Mouse (Mus musculus) hindbrain, embryonic 13.5 days (tissue): ENCODE results near the gene Tmem50a. TPM values are rescaled to one million over a fixed set of nuclear protein-coding genes. Genes with fewer than 3 reads are reported as not detected.

Source experiments
- ATAC-seq: fragments of 200-750 bp; cut with Nextera tagmentation; 2 replicates; pipeline ENCODE4 v1.8.0; 2017; ENCODE audit warnings: moderate TSS enrichment; ENCODE audit not compliant: low FRiP score
- H3K27ac ChIP-seq: fragments of 300-500 bp; sonication (generic); 2 replicates; pipeline ENCODE4 v1.5.1; 2015; ENCODE audit warnings: inconsistent platforms, mild to moderate bottlenecking, moderate library complexity
- H3K27me3 ChIP-seq: fragments of 300-500 bp; sonication (generic); 2 replicates; pipeline ENCODE4 v1.6.1; 2015; ENCODE audit warnings: mild to moderate bottlenecking, inconsistent platforms
- H3K36me3 ChIP-seq: fragments of 300-500 bp; sonication (generic); 2 replicates; pipeline ENCODE4 v1.6.1; 2015; ENCODE audit warnings: mild to moderate bottlenecking, inconsistent platforms
- H3K4me1 ChIP-seq: fragments of 300-500 bp; sonication (generic); replicated peaks from 2 replicates; pipeline ENCODE4 v1.6.1; 2015; ENCODE audit warnings: inconsistent platforms
- H3K4me2 ChIP-seq: fragments of 300-500 bp; sonication (generic); 2 replicates; pipeline ENCODE4 v1.6.1; 2015; ENCODE audit warnings: inconsistent platforms, mild to moderate bottlenecking, moderate library complexity
- H3K4me3 ChIP-seq: fragments of 300-500 bp; sonication (generic); 2 replicates; pipeline ENCODE4 v1.5.1; 2015; ENCODE audit warnings: mild to moderate bottlenecking, inconsistent platforms
- H3K9ac ChIP-seq: fragments of 300-500 bp; sonication (generic); 2 replicates; pipeline ENCODE4 v1.6.1; 2015; ENCODE audit warnings: mild to moderate bottlenecking, inconsistent platforms
- H3K9me3 ChIP-seq: fragments of 300-500 bp; sonication (generic); 2 replicates; pipeline ENCODE4 v1.6.1; 2016; ENCODE audit warnings: inconsistent platforms
- whole genome bisulfite sequencing: fragments of 180-500 bp; shearing (Covaris S2); methylation state at CpG from one replicate; pipeline ENCODE4 v1.1.7; 2015; 5-methylcytosine and 5-hydroxymethylcytosine counted together
- polyA plus RNA-seq: library from polyadenylated mRNA; unstranded; fragments of >200 nt; fragmentation: Nextera tagmentation; extraction: Ambion mirVana; gene quantifications from 2 replicates; pipeline ENCODE4 v1.2.1, GENCODE M21; 2015

Tmem50a gene
- polyA plus RNA-seq, 1 experiment from 2014 or later = 211 TPM

DNA sequence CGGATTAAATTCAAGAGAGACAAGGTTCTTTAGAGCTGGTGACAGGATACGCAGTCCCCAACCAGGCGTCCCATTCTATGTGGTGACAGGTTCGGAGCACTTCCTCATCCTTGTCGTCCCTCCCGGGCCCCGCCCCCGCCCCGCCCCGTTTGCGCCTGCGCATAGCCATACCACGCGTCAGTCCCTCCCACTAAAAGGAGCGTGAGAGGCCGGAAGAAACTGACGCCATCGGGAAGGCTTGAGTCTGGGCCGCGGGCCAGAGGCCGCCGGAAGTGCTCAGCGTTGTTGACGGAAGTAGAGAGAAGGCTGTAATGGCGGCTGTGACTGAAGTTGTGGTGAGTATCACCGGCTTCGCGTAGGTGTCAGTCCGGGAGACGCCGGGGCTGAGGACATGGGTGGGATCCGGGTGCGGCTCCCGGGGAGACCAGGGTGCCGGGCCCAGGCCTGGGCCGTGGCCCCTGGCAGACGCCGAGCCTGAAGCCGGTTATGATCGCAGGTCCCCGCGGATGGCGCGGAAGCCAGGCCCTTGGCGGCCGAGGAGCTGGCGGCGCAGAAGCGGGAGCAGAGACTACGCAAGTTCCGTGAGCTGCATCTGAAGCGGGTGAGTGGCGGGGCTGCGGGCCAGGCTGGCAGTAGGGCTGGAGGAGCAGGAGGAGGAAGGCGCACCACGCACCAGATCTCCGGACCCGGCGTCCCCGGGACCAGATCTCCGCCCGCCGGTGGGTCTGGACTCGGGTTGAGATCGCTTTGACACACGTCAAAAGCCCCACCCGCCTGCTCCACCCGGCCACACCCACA is 16.1 kb upstream of the Tmem50a start, which contains the start of gene Syf2:
Syf2 (plus strand) TSS at position 215 of the 798 bp plus-strand sequence.
- Histone ChIP-seq H3K27me3 (no peaks in the 10 kb centered on the region), H3K9me3 (no peaks in the 10 kb centered on the region), H3K36me3 (peaks cover 59% of the 10 kb centered on the region), H3K27ac (peak within 1 kb of the TSS; percentile 85), H3K4me1 (peaks cover 27% of the 10 kb centered on the region), H3K9ac (peak within 1 kb of the TSS; percentile 87), H3K4me2 (peak within 1 kb of the TSS; percentile 93), H3K4me3 (peak within 1 kb of the TSS; percentile 96)
- WGBS = under 1% methylated on average over 68 of the region's 68 CpGs
- ATAC-seq = peak; percentile 97

DNA sequence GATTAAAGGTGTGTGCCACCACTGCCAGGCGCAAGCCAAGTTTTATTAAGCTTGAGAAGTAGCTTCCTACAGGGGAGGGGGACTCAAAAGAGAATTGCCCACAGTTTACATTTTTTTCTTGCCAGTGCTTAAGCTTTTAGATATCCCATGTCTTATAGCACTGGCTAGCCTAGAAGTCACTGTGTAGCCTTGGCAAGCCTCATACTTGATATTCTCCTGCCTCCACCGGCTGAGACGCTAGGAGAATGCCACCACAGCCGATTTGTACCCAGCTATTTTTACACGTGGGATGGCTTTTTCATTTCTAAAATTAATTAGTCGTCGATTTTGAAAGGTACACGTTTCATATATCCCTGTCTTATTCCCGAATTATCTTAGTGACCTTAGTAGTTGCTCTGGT is 15.4 kb upstream of the Tmem50a start:
- peak overlapping the region; percentile 24 for H3K9ac ChIP-seq
- peak overlapping the region; percentile 63 for H3K27ac ChIP-seq
- no peaks in the 10 kb centered on the region for H3K27me3 ChIP-seq
- peak overlapping the region; percentile 96 for H3K4me3 ChIP-seq
- WGBS = 30% methylated on average over 9 of the region's 9 CpGs
- H3K4me2 ChIP-seq = peak overlapping the region; percentile 93
- H3K4me1 ChIP-seq = peaks cover 34% of the 10 kb centered on the region
- peaks cover 59% of the 10 kb centered on the region for H3K36me3 ChIP-seq
- ATAC-seq = peak; percentile 46
- no peaks in the 10 kb centered on the region for H3K9me3 ChIP-seq

DNA sequence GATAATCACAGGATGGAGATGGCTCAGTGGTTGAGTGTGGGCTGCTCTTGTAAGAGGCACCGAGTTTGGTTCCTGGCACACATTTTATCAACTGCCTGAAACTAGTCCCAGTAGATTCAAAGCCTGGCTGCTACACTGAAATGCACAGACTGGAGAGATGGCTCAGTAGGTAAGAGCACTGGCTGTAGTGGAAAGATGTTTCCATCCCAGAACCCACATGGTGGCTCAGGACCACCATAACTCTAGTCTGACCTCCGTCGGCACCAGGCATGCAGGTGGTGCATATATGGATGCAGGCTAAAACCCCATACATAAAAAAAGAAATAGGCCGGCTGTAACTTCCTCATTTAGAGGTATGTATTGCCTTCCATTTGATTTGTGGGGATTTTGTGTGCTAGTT is 14.7 kb upstream of the Tmem50a start:
- no peak for ATAC-seq
- Histone ChIP-seq H3K27me3 (no peaks in the 10 kb centered on the region), H3K9me3 (no peaks in the 10 kb centered on the region), H3K4me2 (no peak overlapping the region), H3K4me3 (no peak overlapping the region), H3K36me3 (peaks cover 54% of the 10 kb centered on the region), H3K4me1 (peaks cover 39% of the 10 kb centered on the region), H3K9ac (no peak overlapping the region), H3K27ac (no peak overlapping the region)
- WGBS = 77% methylated on average over 4 of the region's 4 CpGs

DNA sequence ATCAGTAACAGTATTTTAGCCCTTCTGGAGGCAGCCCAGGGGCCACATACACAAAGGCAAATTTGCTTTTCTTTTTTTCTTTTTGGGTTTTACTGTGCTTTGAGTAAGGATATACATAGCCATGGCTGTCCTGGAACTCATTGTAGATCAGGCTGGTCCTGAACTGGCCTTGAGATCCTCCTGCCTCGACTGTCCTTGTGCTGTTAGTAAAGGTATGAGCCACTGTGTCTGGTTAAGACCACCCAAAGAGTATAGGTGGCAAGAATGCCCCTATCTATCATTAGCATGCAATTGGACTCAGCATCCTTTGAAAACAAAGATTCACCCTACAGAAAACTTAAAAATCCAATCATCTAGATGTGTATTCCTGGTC is 13.6 kb upstream of the Tmem50a start:
- 97% methylated on average over 1 of the region's 1 CpGs for WGBS

DNA sequence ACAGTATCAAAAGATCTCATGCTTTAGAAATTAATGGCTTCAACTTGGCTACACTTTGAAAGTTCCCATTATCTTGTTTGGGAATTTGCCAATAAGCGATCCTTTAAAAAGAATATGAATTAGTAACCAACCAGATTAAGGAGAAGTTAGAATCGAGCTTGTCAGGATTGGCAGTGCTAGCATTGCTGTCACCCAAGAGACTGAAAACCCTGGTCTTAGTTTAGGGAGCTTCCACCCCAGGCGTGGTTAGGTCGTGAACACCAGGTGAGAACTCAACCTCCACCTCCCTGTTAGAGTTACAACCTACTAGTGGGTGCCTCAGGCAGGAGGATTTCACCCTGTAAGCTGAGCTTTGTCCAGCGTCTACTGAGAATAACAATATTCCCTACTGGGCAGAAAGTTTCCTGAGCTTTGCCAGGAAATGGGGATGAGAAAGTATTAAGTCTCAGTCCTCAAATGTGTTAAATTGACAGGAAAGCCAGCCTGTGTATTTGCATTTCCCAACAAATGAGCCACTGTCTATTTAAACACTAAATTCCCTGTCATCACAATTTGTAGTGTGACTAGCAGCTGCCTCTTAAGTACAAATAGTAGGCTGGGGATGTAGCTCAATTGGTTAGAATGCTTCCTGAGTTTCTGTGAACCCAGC is 13.1 kb upstream of the Tmem50a start:
- Histone ChIP-seq H3K4me1 (peaks cover 40% of the 10 kb centered on the region), H3K4me2 (no peak overlapping the region), H3K9me3 (no peaks in the 10 kb centered on the region), H3K9ac (no peak overlapping the region), H3K27ac (no peak overlapping the region), H3K36me3 (peaks cover 38% of the 10 kb centered on the region), H3K4me3 (no peak overlapping the region), H3K27me3 (no peaks in the 10 kb centered on the region)
- no peak for ATAC-seq
- 78% methylated on average over 5 of the region's 5 CpGs for WGBS

More for the DNA sequence above, 13.6 kb upstream of the Tmem50a start:
- H3K9me3 ChIP-seq = no peaks in the 10 kb centered on the region
- H3K36me3 ChIP-seq = peaks cover 43% of the 10 kb centered on the region
- H3K4me3 ChIP-seq = no peak overlapping the region
- H3K4me1 ChIP-seq = peaks cover 40% of the 10 kb centered on the region
- ATAC-seq = no peak
- H3K27ac ChIP-seq = no peak overlapping the region
- H3K4me2 ChIP-seq = no peak overlapping the region
- no peak overlapping the region for H3K9ac ChIP-seq
- no peaks in the 10 kb centered on the region for H3K27me3 ChIP-seq

DNA sequence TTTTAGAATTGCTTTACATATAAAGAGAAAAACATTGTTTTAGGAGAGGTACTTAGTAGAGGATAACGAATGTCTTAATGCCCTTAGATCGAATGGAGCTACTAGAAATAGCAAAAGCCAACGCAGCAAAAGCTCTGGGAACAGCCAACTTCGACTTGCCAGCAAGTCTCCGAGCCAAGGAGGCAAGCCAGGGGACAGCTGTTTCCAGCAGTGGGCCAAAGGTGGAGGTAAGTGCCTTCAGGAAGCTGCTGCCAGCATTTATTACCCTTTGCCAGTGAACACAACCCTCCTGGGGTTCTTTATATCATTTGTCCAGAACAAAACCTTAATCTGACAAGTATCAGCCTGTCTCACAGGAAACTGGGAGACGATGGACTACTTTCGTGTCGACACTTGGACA is 10.4 kb upstream of the Tmem50a start:
- whole genome bisulfite sequencing = 85% methylated on average over 8 of the region's 8 CpGs
- Histone ChIP-seq H3K36me3 (peaks cover 30% of the 10 kb centered on the region), H3K4me2 (peak overlapping the region; percentile 96), H3K9ac (peak overlapping the region; percentile 55), H3K4me1 (peaks cover 35% of the 10 kb centered on the region), H3K27me3 (no peaks in the 10 kb centered on the region), H3K4me3 (peak overlapping the region; percentile 100), H3K9me3 (no peaks in the 10 kb centered on the region), H3K27ac (no peak overlapping the region)
- no peak for ATAC-seq

DNA sequence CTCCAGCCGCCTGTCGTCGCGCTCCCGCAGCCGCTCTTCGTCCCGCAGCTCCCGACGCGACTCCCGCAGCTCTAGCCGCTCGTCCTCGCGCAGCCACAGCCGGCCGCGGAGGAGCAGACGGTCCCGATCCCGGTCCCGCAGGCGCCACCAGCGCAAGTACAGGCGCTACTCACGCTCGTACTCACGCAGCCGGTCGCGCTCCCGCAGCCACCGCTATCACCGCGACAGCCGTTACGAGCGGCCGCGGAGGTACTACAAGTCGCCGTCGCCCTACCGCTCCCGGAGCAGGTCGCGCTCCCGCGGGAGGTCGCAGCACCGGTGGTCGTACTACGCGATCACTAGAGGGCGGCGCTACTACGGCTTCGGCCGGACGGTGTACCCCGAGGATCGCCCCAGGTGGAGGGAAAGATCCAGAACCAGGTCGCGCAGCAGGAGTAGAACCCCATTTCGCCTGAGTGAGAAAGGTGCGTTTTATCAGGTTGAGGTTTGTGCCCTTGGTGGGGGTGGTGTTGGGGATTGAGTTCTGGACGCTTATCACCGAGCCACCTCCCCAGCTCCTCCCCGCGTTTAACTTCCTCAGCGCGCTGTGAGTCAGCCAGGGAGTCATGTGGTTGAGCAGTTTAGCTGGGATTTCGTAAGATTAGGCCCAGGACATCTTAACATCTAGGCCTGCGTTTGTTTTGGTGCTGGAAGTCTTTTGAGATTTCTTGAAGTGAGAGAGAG is 9.4 kb upstream of the Tmem50a start:
- ATAC-seq = peak; percentile 38
- Histone ChIP-seq H3K27me3 (no peaks in the 10 kb centered on the region), H3K27ac (peak overlapping the region; percentile 94), H3K9me3 (no peaks in the 10 kb centered on the region), H3K4me1 (peaks cover 31% of the 10 kb centered on the region), H3K36me3 (peaks cover 30% of the 10 kb centered on the region), H3K4me3 (peak overlapping the region; percentile 100), H3K9ac (peak overlapping the region; percentile 99), H3K4me2 (peak overlapping the region; percentile 96)
- WGBS = under 1% methylated on average over 75 of the region's 75 CpGs

DNA sequence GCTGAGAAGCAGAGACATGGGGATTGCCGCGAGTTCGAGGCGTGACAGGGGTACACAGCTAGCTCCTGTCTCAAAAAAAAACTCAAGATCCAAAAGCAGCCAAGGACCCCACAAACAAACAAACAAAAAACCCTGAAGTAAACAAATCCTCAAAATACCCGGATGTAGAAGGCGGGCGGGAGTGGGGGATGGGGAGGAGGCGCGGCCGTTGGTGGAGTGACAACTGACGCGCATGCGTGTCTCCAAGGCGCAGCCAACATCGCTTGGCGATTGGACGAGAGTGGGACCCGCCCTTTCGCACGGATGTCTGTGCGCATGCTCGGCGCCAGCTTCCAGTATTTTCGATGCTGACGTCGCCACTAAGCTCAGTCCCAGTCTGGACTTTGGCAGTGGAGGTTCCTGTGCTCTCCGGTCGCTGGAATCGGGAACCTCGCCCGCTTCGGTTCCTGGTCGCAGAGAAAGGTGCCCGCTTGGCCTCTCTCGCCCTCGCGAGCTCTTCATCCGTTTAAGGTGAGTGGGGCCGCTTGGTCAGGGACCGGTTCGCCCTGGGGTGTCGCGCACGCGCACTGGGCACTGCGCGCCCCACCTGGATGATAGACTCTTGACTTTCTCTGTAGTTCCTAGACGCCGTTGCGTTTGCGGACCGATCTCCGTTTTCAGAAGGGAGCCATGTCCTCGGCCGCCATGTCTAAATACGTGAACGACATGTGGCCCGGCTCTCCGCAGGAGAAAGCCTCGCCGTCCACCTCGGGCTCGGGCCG is 8.6 kb upstream of the Tmem50a start, which contains the start of gene Rsrp1:
Rsrp1 (plus strand) TSS at position 335 of the 761 bp plus-strand sequence.
- Histone ChIP-seq H3K4me2 (peak within 1 kb of the TSS; percentile 96), H3K36me3 (peaks cover 30% of the 10 kb centered on the region), H3K27me3 (no peaks in the 10 kb centered on the region), H3K9ac (peak within 1 kb of the TSS; percentile 99), H3K9me3 (no peaks in the 10 kb centered on the region), H3K4me1 (peaks cover 31% of the 10 kb centered on the region), H3K4me3 (peak within 1 kb of the TSS; percentile 100), H3K27ac (peak within 1 kb of the TSS; percentile 94)
- under 1% methylated on average over 64 of the region's 64 CpGs for WGBS
- ATAC-seq = peak; percentile 93

DNA sequence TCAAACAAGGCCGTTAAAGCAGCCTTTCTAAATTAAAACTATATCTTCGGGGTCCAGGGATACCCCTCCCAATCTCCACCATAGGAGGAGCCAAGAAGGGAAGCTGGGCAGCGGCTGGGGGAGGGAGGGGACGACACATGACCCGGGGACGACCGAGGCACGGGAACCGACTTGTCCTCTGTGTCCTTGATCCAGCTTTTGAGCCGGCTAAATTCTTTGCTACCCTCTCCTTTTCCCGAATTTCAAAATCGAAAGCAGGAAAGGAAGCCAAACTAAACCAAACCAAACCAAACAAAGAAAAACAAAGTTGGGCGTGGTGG is 8.1 kb upstream of the Tmem50a start:
- peak; percentile 67 for ATAC-seq
- Histone ChIP-seq H3K4me3 (peak overlapping the region; percentile 100), H3K27me3 (no peaks in the 10 kb centered on the region)

DNA sequence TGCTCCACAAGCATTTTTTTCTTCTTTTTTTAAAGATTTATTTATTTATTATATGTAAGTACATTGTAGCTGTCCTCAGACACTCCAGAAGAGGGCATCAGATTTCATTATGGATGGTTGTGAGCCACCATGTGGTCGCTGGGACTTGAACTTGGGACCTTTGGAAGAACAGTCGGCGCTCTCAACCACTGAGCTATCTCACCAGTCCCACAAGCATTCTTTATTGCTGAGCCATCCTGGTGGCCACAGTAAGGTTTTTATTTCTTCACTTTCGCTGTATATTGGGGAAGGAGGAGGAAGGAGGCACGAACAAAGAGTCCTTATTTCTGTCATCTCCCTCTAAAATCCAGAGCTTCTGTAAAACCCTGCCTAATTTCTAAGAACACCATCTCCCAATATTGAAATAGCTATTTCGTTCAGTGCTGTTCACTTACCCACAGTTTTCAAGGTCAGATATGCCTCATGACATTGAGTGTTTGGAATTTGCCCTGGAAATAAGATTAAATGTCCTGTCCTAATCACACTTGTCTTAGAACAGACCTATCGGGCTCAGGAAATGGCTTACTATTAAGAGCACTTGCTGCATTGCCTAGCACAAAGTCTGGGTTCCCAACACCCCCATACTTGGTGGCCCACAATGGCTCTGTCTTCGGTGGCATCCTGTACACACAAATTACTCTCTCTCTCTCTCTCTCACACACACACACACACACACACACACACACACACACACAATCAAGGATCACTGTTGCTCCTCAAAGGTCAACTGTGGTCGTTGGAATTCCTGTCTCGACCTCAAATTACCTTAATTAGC is 7.5 kb upstream of the Tmem50a start:
- H3K4me2 ChIP-seq = peak overlapping the region; percentile 96
- peak overlapping the region; percentile 94 for H3K27ac ChIP-seq
- no peaks in the 10 kb centered on the region for H3K27me3 ChIP-seq
- WGBS = 63% methylated on average over 10 of the region's 10 CpGs
- H3K9me3 ChIP-seq = no peaks in the 10 kb centered on the region
- peak; percentile 6; the same call in 1 of the 2 replicates for ATAC-seq
- peaks cover 20% of the 10 kb centered on the region for H3K36me3 ChIP-seq
- peak overlapping the region; percentile 77 for H3K9ac ChIP-seq
- peaks cover 31% of the 10 kb centered on the region for H3K4me1 ChIP-seq
- H3K4me3 ChIP-seq = peak overlapping the region; percentile 100

More for the DNA sequence above, 8.1 kb upstream of the Tmem50a start:
- peak overlapping the region; percentile 94 for H3K27ac ChIP-seq
- H3K4me1 ChIP-seq = peaks cover 31% of the 10 kb centered on the region
- peak overlapping the region; percentile 77 for H3K9ac ChIP-seq
- no peaks in the 10 kb centered on the region for H3K9me3 ChIP-seq
- peak overlapping the region; percentile 96 for H3K4me2 ChIP-seq
- WGBS = under 1% methylated on average over 13 of the region's 13 CpGs
- peaks cover 26% of the 10 kb centered on the region for H3K36me3 ChIP-seq

DNA sequence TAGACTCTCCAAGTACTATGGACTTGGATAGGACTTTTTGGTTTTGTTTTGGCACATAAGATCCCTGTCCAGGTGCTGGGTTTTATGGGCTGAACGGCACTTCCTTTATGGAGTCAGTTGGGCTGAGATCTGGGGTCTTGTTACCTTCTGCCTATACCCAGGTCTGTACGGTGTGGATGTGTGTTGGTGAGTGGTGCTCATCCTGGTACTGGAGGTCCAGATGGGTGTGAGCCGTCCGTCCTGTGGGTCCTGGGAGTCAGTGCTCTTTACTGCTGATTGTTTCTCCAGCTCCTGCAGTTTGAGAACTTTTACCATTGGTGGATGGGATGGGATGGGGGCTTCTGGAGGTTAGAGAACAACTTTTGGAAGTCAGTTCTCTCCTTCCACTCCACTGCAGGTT is 6.9 kb upstream of the Tmem50a start:
- Histone ChIP-seq H3K4me1 (peaks cover 28% of the 10 kb centered on the region), H3K9me3 (no peaks in the 10 kb centered on the region), H3K4me3 (no peak overlapping the region), H3K4me2 (no peak overlapping the region), H3K27ac (no peak overlapping the region), H3K36me3 (peaks cover 15% of the 10 kb centered on the region), H3K9ac (no peak overlapping the region), H3K27me3 (no peaks in the 10 kb centered on the region)
- ATAC-seq = no peak
- WGBS = 98% methylated on average over 4 of the region's 4 CpGs
